Mouse (Mus musculus): ENCODE results near the gene Glis2. TPM values are rescaled to one million over a fixed set of nuclear protein-coding genes. Genes with fewer than 3 reads are reported as not detected.
"Not testable (repeated sequence)": the region's sequence is repeated elsewhere in the genome, so short reads cannot be mapped to it uniquely, and the experiment has no call there.

The Glis2 gene
- total RNA-seq, 2 experiments from 2014 or later = 2.8 TPM; not detected in 1

DNA sequence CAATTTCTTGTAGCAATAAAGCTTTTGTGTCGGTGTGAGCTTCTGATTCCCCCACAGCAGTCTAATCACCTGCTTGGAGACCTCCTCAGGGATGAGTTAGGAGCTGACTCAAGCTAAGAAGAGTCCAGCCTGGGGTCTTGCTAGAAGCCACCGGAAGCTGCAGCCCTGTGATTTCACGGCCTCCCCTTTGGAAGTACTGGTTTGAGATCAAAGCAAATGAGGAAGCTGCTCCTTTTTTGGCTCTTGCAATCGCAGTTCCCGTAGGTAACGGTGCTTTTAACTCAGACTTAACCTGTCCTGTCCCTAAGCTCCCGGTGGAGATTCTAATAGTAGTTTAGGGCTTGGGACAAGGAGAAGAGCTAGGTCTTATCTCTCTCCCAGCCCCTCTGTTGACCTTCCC lies 15.9 kb upstream of the Glis2 start:
- peak; percentile 56 for ATAC-seq (replicated peaks; ENCODE audit: poor library complexity, severe bottlenecking)

DNA sequence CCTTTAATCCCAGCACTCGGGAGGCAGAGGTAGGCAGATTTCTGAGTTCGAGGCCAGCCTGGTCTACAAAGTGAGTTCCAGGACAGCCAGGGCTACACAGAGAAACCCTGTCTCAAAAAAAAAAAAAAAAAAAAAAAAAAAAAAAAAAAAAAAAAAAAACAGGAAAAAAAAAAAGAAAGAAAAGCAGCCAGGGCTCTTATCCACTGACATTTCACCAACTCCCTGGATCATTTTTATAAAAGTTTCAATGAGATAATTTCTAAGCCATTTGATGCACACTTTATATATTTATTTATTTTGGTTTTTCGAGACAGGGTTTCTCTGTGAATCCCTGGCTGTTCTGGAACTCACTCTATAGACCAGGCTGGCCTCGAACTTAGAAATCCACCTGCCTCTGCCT lies 13.3 kb upstream of the Glis2 start:
- not testable (repeated sequence) for ATAC-seq (replicated peaks; ENCODE audit: poor library complexity, severe bottlenecking)

DNA sequence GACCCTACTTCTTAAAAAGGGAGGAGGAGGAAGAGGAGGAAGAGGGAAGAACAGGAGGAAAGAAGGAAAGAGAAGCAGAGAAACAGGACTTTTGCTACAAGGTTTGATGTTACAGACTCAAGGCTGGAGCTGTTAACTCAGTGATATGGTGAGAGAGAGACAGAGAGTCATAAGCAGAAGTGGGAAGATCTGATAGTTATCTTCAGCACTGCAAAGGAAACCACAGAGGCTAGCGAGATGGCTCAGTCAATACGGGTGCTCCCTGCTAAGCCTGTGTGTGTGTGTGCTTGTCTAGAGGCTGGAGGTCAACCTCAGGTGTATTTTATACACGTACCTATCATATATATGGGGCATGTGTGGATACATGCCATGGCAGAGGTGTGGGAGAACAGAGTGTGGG lies 10.7 kb upstream of the Glis2 start:
- peak; percentile 40 for ATAC-seq (replicated peaks; ENCODE audit: poor library complexity, severe bottlenecking)

DNA sequence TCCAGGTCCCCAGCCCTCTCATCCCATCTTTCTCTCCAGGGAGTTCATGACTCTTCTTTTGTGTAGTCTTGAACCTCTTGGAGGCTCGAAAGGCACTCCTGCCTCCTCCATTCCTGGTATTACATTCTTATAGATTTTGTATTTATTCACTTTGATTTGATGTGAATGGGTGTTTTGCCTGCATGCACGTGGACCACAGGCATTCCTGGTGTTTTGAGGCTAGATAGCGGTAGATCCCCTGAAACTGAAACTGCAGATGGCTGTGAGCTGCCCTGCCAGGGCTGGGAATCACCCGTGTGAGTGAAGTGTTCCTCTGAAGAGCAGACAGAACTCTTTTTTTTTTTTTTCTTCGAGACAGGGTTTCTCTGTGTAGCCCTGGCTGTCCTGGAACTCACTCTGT lies 10.1 kb upstream of the Glis2 start:
- no peak for ATAC-seq (replicated peaks; ENCODE audit: poor library complexity, severe bottlenecking)

DNA sequence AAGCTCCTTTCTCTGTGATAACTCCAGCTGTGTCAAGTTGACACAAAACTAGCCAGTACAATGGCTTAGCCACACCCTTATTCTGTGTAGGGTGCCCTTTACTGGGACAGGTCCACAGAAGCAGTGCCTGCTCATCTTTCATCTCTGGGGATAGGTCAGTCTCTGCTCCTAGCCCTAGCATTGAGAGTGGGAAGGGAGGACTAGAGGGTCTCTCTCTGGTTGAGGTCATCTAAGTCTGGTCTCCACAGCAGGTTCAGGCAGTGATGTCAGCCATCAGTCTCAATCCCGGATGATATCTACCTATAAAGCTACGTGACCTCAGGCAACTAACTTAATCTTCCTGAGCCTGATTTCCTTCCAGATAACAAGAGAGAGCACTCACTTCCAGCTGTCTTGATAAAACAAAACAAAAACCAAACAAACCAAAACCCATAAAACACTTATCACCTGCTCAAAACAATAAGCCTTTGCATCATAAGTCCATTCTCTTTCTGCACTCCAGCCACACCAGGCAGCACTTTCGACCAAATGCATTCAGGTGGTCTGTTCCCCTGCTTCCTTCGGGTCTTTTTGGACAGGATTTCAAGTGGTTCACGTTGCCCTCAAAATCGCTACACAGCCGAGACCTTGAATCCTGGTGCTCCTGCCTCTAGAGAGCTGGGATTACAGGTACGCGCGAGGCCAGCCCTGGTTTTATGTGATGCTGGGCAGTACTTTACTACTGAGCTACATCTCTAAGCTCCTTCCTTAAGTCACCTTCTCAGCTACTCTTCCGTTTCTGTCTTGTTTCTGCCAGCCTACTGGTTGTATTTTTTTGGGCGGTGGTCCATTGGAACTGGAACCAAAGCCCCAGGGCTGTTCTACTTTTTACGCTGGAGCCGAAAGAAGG lies 8.6 kb upstream of the Glis2 start:
- peak; percentile 2; the same call in 1 of the 2 replicates for ATAC-seq (replicated peaks; ENCODE audit: poor library complexity, severe bottlenecking)

DNA sequence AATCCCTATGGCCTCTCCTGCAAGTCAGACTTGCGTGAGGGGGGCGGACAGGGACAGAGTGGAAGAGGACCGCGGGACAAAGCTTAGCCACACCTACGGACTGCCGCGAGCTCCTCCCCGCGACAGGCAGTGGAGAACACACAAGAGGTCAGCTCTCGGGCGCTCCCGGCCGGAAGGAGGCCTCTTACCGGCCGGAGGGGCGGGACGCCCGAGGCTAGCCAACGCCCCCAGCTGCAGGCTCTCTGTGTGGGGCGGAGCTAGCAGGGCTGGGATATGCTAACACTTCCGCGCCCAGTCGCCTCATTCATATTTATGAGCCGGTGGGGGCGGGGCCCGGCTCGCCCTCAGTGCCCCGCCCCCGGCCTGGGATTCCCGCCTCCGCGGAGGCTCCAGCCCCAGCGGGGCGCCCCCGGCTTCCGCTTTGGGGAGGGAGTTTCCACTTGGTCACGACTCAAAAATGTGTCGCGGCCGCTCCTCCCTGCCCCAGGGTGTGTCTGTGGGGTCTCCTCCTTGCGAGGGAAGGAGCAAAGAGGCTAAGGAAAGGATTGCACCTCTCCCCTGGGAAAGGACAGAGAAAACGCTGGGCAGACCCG lies 7.9 kb upstream of the Glis2 start:
- peak; percentile 95 for ATAC-seq (replicated peaks; ENCODE audit: poor library complexity, severe bottlenecking)

DNA sequence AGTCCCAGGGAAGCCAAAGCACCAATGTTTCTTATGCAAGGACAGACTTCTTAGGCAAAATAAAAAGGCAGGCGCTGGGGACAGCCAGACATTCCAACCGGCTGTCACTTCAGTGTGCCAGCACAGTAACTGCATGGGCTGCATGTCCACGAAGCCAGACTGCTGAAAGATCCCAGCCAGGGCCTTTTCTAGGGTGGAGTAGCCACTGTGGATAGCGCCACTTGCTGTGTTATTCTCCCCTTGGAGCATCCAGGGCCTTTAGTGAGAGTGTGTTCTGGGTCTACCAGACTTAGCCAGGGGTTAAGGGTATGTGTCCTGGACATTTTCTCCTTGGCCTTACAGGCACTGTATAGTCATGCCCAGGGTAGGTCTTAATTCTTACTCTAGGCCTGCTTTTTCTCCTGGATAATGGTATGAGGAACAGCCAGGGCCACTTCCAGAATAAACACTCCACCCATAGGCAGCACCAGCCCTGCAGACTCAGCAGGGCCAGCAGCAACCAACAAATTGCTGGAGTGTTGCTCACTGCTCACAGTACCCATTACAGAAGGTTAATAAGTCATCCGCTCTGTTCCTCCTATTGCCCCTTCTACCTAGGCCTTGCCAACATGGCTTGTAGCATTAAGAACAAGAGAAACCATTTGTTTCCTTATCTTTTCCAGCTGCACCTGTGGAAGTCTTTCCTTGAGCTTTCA lies 6.8 kb upstream of the Glis2 start:
- ATAC-seq (replicated peaks; ENCODE audit: poor library complexity, severe bottlenecking) = no peak

DNA sequence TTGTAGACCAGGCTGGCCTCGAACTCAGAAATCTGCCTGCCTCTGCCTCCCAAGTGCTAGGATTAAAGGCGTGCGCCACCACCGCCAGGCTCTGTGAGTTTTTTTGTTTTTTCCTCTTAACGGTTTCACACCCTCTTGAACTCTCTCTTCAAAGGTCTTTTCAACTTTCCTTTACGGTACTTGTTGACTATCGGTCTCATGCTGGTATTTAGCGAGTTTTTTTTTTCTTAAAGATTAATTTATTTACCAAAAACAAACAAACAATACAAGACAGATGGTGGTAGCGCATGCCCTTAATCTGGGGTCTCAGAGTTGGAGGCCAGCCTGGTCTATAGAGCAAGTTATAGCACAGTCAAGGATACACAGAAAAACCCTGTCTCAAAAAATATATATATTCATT lies 4.3 kb upstream of the Glis2 start:
- no peak for ATAC-seq (replicated peaks; ENCODE audit: poor library complexity, severe bottlenecking)

DNA sequence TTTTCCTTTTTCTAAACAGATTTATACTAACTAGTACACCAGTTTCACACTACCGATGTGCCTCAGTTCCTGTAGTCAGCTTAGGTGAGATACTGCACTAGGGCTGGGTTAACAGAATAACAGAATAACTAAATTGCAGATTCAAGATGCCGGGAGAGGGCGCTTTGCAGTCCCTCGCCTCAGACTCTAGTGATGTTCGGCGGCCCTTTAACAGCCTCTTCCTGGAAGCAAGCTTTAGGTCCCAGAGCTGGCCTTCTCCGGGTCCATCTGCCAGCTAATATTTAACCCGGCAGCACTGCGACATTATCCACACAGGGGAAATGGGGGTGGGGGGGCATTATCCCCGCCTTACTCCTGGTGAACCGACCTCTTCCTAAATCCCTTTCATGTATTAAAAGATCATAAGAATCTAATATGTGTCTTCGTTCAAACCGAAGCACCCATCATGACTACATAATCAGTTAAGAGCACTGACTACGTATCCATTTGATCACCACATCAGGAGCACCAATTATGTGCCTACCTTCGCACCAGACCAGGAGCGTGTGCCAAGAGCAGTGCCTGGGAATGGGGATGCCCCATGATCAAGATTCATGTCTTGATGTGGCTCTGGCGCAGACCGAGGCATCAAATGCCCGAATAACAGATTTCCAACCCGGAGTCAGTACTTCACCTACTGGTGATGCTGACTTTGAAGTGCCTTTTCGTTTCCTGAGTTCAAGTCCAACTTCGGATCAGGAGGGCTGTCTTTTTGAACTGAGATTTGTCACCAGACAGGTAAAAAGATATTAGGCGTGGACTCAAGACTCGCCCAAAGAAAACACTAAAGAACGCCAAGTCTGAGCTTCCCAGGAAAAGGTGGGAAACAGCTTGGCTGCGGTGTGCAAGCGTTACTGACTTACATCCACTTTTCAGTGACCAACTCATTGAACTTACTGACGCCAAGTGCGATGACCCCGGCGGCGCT lies 1.3 kb upstream of the Glis2 start:
- 0 out of 2 replicates have a peak, but pooled peaks have one; percentile 26 for ATAC-seq (replicated peaks; ENCODE audit: poor library complexity, severe bottlenecking)

DNA sequence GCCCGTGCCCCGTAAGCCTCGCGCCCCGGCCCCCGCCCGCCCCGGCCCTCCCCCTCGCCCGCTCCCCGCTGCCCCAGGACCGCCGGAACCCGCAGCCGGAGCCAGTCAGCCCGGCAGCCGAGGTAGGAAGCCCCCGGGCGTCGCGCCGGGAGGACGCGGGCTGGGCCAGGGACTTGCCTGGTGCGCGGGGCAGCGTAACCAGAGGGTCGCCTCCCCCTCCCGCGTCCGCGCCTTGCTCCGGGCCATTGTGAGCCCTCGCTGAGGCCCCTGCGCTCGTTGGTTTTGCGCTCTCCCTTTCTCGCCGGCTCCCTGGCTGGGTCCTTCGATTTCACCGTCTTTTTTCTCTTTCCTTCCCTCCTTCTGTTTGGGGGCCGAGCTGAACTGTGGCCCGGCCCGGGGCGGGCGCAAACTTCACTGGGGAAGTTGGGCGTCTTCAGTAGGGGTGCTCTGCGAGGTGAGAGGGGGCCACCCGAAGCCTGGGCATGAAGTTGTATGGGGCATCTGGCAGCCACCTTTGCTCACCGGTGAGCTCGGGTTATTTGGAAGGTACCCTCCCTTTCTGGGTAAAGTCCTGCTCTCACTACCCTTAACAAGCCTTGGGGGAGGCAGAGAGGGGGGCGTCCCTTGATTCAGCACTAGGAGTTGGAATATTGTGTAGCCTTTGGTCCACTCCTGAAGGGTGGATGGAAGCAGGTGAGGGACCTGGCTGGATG lies 457 bp downstream of the Glis2 start:
- peak; percentile 31 for ATAC-seq (replicated peaks; ENCODE audit: poor library complexity, severe bottlenecking)

DNA sequence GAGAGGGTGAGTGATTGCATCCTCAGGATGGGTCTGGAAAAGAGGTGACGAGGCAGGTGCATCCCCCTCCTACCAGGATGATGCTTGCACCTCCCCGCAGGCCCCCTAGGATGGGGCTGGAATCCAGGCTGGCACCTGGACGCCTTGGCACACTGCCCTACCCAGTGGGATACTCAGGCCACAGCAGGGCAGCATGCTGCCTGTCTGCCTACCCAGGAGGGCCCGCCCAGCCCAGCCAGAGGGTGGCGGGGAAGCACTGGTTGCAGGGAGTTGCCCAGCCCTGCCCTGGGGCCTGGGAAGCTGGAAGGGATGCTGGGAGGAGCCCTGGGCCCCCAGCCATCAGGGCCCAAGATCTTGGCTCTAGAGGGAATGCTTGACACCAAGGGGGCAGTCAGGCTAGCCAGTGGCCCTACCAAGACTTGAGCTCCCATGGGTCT lies 1.0 kb downstream of the Glis2 start:
- no peak for ATAC-seq (replicated peaks; ENCODE audit: poor library complexity, severe bottlenecking)

DNA sequence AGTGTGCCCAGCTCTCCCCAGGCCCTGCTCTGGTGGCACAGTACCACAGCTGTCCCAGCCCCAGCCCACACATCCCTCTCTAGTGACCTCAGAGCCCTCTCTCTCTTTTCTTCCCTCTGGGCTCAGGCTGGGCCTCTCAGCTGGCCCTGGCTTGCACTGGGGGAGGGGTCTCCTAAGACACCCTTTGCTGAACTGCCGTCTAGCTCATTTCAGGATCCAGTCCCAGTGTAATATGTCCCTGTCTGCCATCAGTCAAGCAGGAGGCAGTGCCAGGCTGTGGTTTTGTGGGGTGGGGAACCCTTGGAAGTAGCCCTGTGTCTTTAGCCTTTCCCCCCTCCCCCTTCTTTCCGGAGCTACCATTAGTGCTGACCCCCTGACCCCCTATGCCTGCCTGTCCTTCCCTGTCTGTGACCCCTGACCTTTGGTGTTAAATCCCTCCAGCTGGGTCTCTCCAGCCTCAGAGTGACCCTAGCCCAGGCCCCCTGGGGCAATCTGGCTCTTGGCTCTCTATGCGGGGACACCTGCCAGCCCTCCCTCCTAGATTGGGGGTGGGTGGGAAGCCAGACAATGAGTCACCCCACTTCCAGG lies 1.7 kb downstream of the Glis2 start:
- ATAC-seq (replicated peaks; ENCODE audit: poor library complexity, severe bottlenecking) = no peak

DNA sequence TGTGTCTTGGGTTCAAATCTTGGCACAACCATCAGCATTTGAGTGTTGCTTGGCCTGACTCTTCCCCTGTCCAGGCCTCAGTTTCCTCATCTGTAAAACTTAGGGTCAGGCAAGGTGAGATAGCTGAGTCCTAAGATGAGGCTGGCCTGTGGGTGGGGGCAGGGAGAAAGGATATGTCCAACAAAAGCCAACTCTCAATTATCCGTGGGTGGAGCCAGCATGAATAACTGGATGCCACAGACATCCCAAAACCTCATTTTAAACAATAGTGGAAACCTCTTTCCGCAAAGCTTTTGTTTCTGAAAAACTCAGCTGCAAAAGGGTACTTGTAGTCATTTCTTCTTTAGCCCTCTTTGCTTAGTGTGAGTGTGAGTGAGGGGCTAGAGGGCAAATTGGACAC lies 2.3 kb downstream of the Glis2 start:
- ATAC-seq (replicated peaks; ENCODE audit: poor library complexity, severe bottlenecking) = no peak

DNA sequence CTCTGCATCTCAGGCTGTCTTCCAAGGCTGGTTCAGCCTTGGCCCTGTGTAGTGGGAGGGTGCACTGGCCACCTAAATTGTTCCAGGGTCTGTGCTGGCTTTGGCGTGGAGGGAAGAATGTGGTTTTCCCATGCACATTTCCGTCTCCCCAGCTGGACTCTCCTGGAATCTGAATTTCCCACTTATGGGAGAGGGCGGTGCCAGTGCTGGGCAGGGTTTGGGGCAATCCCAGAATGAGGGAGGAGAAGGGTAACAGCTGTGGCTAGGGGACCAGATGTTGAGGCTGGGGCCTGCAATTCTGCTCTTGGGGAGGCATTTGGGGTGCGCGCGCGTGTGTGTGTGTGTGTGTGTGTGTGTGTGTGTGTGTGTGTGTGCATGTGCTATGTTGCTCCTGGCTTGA lies 2.8 kb downstream of the Glis2 start:
- ATAC-seq (replicated peaks; ENCODE audit: poor library complexity, severe bottlenecking) = no peak

DNA sequence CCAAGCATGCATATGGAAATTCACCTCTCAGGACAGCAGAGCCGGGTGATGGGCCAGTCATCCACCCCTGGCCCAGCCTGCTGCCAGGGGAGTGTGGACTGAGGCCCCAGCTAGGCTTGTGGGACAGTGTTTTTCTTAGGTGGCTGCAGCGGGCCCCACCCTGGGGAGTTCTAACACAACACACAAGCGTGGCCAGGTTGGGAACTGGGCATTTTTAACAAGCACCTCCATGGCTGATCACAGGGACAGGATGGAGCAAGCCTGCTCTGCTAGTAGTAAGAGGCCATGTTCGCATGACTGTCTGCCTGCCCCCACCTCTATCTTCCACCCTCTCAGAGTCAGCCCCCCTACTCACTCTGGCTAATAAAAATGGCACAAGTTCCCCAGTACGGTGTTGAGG lies 3.5 kb downstream of the Glis2 start:
- ATAC-seq (replicated peaks; ENCODE audit: poor library complexity, severe bottlenecking) = no peak

DNA sequence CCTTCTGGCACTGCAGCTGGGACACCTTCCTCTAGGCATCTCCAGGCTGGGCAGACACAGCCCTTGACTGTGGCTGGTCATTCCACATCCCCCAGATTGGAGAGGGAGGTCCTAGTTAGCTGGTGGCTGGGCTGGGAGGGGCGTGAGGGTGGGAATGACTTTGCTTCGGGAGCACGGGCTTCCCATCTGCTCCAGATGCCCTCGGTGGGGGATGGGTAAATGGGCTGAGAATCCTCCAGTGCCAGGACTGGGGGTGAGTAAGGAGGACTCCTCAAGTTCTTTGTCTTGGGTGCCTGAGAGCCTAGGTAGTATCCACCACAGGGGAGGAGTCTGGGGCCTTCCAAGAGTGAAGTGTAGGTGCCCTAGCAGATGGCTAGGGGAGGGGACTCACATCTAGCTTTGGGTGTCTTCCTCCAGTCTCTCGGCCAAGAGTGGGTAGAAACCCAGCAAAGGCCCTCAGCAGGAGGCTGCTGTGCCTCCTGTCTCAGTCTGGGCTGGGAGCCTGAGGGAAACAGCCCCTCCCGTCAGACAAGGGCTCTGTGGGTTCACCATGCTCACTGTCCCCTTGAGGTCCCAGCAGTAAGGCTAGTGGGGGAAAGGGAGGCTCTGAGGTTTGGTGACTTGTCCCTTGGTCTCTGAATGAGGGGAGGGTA lies 4.5 kb downstream of the Glis2 start:
- no peak for ATAC-seq (replicated peaks; ENCODE audit: poor library complexity, severe bottlenecking)

DNA sequence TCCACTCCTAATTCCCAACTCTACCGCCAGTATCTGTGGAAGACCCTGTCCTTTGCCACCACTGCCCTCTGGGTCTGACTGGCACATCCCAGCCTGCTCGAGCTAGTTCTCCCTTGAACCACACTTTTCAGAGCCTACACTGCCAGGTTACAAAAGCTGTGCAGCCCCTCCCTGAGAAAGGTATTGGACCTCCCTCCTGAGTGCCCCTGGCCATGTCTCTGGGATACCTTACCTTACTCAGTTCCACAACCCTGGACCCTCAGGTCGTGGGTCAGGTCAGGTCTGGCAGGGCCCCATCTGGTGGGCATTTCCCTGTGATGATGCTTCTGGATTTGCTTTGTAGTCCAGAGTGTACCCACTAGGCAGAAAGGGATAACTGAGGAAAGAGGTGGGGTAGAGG lies 5.1 kb downstream of the Glis2 start:
- ATAC-seq (replicated peaks; ENCODE audit: poor library complexity, severe bottlenecking) = no peak

DNA sequence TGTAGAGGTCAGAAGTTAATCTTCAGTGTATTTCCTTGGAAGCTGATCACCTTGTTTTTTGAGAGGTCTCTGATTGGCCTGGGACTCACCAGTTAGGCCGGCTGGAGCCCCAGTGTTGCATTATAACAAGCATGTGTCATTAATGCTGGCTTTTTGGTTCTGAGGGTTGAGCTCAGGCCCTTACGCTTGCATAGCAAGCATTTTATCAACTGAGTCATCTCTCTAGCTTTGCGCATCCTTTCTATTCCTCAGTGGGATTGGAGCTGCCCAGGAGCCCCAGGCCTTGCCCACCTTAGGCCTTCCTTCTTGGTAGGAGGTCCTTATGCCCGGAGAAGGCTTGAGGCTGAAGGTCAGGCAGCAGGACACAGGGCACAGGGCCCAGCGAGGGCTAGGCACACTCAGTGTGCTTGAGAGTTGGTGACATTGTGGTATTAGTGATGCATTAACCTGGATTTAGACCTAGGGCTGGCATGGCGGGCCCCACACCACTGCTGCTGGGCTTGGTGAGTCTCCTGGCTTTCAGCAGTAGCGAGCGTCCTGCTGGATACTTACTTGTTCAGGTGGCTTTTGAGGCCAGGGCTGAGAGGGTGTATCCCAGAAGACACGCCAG lies 6.3 kb downstream of the Glis2 start:
- ATAC-seq (replicated peaks; ENCODE audit: poor library complexity, severe bottlenecking) = no peak
